Mouse (Mus musculus) stomach, postnatal 0 days (tissue): ENCODE results near the gene Nr2f6. TPM values are rescaled to one million over a fixed set of nuclear protein-coding genes. Genes with fewer than 3 reads are reported as not detected.

Experiments
- ATAC-seq: fragments of 200-750 bp; cut with Nextera tagmentation; 2 replicates; pipeline ENCODE4 v1.8.0; 2017; ENCODE audit not compliant: low FRiP score, low TSS enrichment
- DNase-seq: peaks from one replicate; pipeline ENCODE4 v3.0.0-alpha.2; 2016; ENCODE audit warnings: low spot score
- H3K27ac ChIP-seq: fragments of 300-500 bp; sonication (generic); replicated peaks from 2 replicates; pipeline ENCODE4 v1.5.1; 2014; ENCODE audit warnings: mild to moderate bottlenecking, control low read depth
- H3K27me3 ChIP-seq: fragments of 300-500 bp; sonication (generic); 2 replicates; pipeline ENCODE4 v1.6.1; 2014; ENCODE audit warnings: low read length; ENCODE audit not compliant: control insufficient read depth, insufficient read depth
- H3K36me3 ChIP-seq: fragments of 300-500 bp; sonication (generic); 2 replicates; pipeline ENCODE4 v1.6.1; 2014; ENCODE audit warnings: low read length, mixed read lengths; ENCODE audit not compliant: control insufficient read depth, insufficient read depth
- H3K4me1 ChIP-seq: fragments of 300-500 bp; sonication (generic); replicated peaks from 2 replicates; pipeline ENCODE4 v1.6.1; 2014; ENCODE audit warnings: antibody characterized with exemption; ENCODE audit not compliant: control insufficient read depth, insufficient read depth
- H3K4me2 ChIP-seq: fragments of 300-500 bp; sonication (generic); replicated peaks from 2 replicates; pipeline ENCODE4 v1.6.1; 2014; ENCODE audit warnings: low read depth, mild to moderate bottlenecking, control low read depth, moderate library complexity
- H3K4me3 ChIP-seq: fragments of 300-500 bp; sonication (generic); 2 replicates; pipeline ENCODE4 v1.5.1; 2014; ENCODE audit warnings: low read depth, low read length, control low read depth
- H3K9ac ChIP-seq: fragments of 300-500 bp; sonication (generic); 2 replicates; pipeline ENCODE4 v1.6.1; 2014; ENCODE audit warnings: mild to moderate bottlenecking, low read length, control low read depth, mixed read lengths
- H3K9me3 ChIP-seq: fragments of 300-500 bp; sonication (generic); 2 replicates; pipeline ENCODE4 v1.6.1; 2016; ENCODE audit warnings: low read length; ENCODE audit not compliant: control insufficient read depth
- CTCF ChIP-seq: IDR thresholded peaks from 2 replicates; pipeline ENCODE4 v1.5.1; 2016; ENCODE audit warnings: antibody characterized with exemption, low read depth, mild to moderate bottlenecking, moderate library complexity
- EP300 ChIP-seq: optimal IDR thresholded peaks from 2 replicates; pipeline ENCODE3; 2016; ENCODE audit warnings: antibody characterized with exemption
- WGBS: fragments of 180-500 bp; shearing (Covaris S2); extraction: QIAGEN DNeasy Blood & Tissue Kit; methylation state at CpG from one replicate; pipeline ENCODE4 v1.1.7; 2014; 5-methylcytosine and 5-hydroxymethylcytosine counted together
- polyA plus RNA-seq: library from polyadenylated mRNA; unstranded; fragments of >200 nt; fragmentation: Nextera tagmentation; extraction: Ambion mirVana; gene quantifications from 2 replicates; pipeline ENCODE4 v1.2.1, GENCODE M21; 2015

Nr2f6 gene
- polyA plus RNA-seq, 1 experiment from 2014 or later, result 47.0 TPM

GRCm38 (mm10) chr8:71402446-71402964 lies 20.7 kb upstream of the Nr2f6 start:
- Histone ChIP-seq H3K27me3 (no peaks in the 10 kb centered on the region), H3K27ac (no peak overlapping the region), H3K36me3 (peaks cover 6% of the 10 kb centered on the region; the same call in 1 of the 2 replicates), H3K4me3 (no peak overlapping the region), H3K4me2 (no peak overlapping the region), H3K9me3 (no peaks in the 10 kb centered on the region), H3K4me1 (peaks cover 13% of the 10 kb centered on the region), H3K9ac (no peak overlapping the region)
- ATAC-seq, result no peak
- no peak for DNase-seq
- TF ChIP-seq EP300 (no peak), CTCF (no peak)
- 84% methylated on average over 9 of the region's 9 CpGs for WGBS

- DNase-seq (peak; percentile 10), ATAC-seq (no peak)
- Histone ChIP-seq H3K36me3 (peaks cover 6% of the 10 kb centered on the region; the same call in 1 of the 2 replicates), H3K9ac (no peak overlapping the region), H3K4me3 (no peak overlapping the region), H3K4me1 (peaks cover 12% of the 10 kb centered on the region), H3K27me3 (no peaks in the 10 kb centered on the region), H3K9me3 (no peaks in the 10 kb centered on the region), H3K4me2 (no peak overlapping the region), H3K27ac (no peak overlapping the region)
- TF ChIP-seq EP300 (no peak), CTCF (no peak)
Observed at GRCm38 (mm10) chr8:71401454-71401853, 19.7 kb upstream of the Nr2f6 start.

- 92% methylated on average over 2 of the region's 2 CpGs for WGBS
- peak; percentile 6 for DNase-seq
- no peak overlapping the region for H3K9ac ChIP-seq
- H3K27me3 ChIP-seq, result no peaks in the 10 kb centered on the region
- H3K4me1 ChIP-seq, result peaks cover 8% of the 10 kb centered on the region
- ATAC-seq, result no peak
- peaks cover 6% of the 10 kb centered on the region; the same call in 1 of the 2 replicates for H3K36me3 ChIP-seq
- H3K27ac ChIP-seq, result no peak overlapping the region
- no peak overlapping the region for H3K4me2 ChIP-seq
- no peaks in the 10 kb centered on the region for H3K9me3 ChIP-seq
- H3K4me3 ChIP-seq, result no peak overlapping the region
- TF ChIP-seq EP300 (no peak), CTCF (no peak)
Observed at GRCm38 (mm10) chr8:71400826-71401225, 19.1 kb upstream of the Nr2f6 start.

- no peak for ATAC-seq
- DNase-seq, result no peak
- H3K4me1 ChIP-seq, result peaks cover 5% of the 10 kb centered on the region; the same call in 1 of the 2 replicates
- no peak overlapping the region for H3K9ac ChIP-seq
- no peaks in the 10 kb centered on the region for H3K27me3 ChIP-seq
- peak overlapping the region; percentile 67 for H3K4me3 ChIP-seq
- peak overlapping the region; percentile 80 for H3K4me2 ChIP-seq
- peaks cover 6% of the 10 kb centered on the region; the same call in 1 of the 2 replicates for H3K36me3 ChIP-seq
- WGBS, result 83% methylated on average over 12 of the region's 12 CpGs
- no peaks in the 10 kb centered on the region for H3K9me3 ChIP-seq
- no peak for TF ChIP-seq EP300
- no peak for TF ChIP-seq CTCF
- H3K27ac ChIP-seq, result no peak overlapping the region
Observed at GRCm38 (mm10) chr8:71397701-71398100, 15.9 kb upstream of the Nr2f6 start.

GRCm38 (mm10) chr8:71396639-71397305 lies 15.0 kb upstream of the Nr2f6 start, which contains the start of gene Babam1:
Gene Babam1 (plus strand): TSS chr8:71396861.
- H3K4me1 ChIP-seq, result peaks cover 5% of the 10 kb centered on the region; the same call in 1 of the 2 replicates
- H3K27ac ChIP-seq, result peak within 1 kb of the TSS; percentile 45
- H3K9me3 ChIP-seq, result no peaks in the 10 kb centered on the region
- WGBS, result under 1% methylated on average over 34 of the region's 34 CpGs
- ATAC-seq (peak; percentile 97), DNase-seq (peak; percentile 90)
- H3K27me3 ChIP-seq, result no peaks in the 10 kb centered on the region
- H3K9ac ChIP-seq, result peak within 1 kb of the TSS; percentile 70
- TF ChIP-seq CTCF, result 0 out of 2 replicates have a peak, but pooled peaks have one; percentile 1
- TF ChIP-seq EP300, result no peak
- H3K4me3 ChIP-seq, result peak within 1 kb of the TSS; percentile 67
- peak within 1 kb of the TSS; percentile 80 for H3K4me2 ChIP-seq
- H3K36me3 ChIP-seq, result peaks cover 6% of the 10 kb centered on the region; the same call in 1 of the 2 replicates

GRCm38 (mm10) chr8:71395629-71396028 lies 13.9 kb upstream of the Nr2f6 start, which contains the start of gene Ushbp1:
Gene Ushbp1 (minus strand): TSS chr8:71395802.
- Histone ChIP-seq H3K9ac (no peak within 1 kb of the TSS; the same call in 1 of the 2 replicates), H3K27ac (peak within 1 kb of the TSS; percentile 45), H3K36me3 (peaks cover 6% of the 10 kb centered on the region; the same call in 1 of the 2 replicates), H3K27me3 (no peaks in the 10 kb centered on the region), H3K4me2 (peak within 1 kb of the TSS; percentile 42; the same call in 1 of the 2 replicates), H3K9me3 (no peaks in the 10 kb centered on the region), H3K4me1 (peaks cover 5% of the 10 kb centered on the region; the same call in 1 of the 2 replicates), H3K4me3 (peak within 1 kb of the TSS; percentile 67)
- TF ChIP-seq CTCF (no peak), EP300 (no peak)
- 80% methylated on average over 9 of the region's 9 CpGs for WGBS
- DNase-seq (no peak), ATAC-seq (no peak)
